Mouse (Mus musculus) c-Kit-positive CD71-positive TER-119-positive erythroid progenitor cells, embryonic 14.5 days (primary cell): ENCODE data around the gene Aig1.

ENCODE experiments used
- DNase-seq: peaks from one replicate; pipeline ENCODE4 v3.0.0-alpha.2; 2013; ENCODE audit warnings: low spot score

Gene Aig1

GRCm38 (mm10) chr10:13849205-13849604 is 19.6 kb downstream of the Aig1 start:
- no peak for DNase-seq

DNA sequence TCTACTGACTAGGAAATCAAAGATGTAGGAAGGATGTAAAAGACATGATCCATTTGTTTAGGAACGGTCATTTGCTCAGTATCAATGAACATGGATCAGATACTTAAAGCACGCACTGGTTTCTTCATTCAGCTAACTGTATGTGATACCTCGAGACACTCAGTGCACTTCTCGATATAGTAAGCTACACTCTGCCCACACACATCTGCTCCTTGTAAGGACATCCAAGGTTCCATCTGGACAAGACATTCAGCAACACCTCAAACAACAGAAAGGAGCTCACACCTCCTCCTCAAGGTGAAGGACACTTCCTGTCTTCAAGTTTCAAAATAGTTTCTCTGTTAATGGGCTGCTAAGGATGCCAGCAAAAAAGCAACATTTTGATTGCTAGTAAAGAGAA is 23.9 kb downstream of the Aig1 start:
- DNase-seq: no peak

GRCm38 (mm10) chr10:13843746-13844145 is 25.0 kb downstream of the Aig1 start:
- no peak for DNase-seq

DNA sequence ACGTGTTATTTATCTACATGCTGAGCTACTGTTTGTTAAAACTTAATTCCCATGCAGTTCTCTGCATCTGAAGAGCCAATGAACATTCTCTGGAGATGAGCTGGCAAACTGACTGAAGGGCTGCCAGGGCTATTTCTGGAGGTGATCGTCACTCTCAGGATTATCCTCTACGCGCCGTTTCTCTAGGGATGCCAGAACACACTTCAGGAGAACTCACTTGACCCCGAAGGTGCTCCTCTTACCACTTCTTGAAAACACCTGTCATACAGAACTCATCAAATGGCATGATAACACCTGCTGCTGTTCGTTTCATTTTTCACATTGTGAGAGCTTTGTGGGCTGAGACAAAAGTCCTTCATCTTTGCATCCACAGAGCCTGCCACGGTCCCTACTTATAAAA is 25.9 kb downstream of the Aig1 start:
- no peak for DNase-seq

- no peak for DNase-seq
Measured at GRCm38 (mm10) chr10:13838511-13839126, 30.2 kb downstream of the Aig1 start.

DNA sequence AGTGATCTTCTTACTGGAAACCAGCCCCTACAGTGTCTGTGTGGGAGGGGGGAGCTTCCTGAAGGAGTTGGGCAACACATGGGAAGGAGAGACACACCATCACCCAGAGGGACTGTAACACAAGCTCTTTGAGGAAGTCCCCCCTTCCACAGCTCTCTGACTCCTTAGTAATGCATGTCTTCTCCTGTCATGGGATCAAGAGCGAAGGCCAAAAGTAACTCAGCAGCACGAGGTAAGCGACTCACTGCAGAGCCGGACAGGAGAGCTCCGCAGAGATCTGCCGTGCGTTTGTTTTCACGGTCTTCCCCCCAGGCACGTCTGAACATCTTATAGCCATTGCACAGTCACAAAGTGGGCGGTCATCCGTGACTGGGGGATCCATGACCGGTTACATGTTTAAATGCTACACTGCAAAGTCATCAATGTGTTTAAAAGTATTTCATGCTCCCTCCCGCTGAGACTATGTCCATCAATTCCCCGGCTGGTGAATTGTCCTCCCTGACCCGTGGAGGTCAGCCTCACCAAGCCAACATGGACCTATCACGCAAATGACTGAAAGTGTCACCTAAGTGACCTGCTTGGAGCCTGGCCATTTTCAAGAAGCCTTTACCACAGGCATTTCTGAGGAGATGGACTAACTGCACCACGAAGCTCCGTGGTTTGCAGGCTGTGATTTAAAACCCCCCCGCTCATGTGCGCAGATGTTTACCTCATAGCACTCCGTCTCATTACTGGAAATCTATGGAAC is 30.9 kb downstream of the Aig1 start:
- DNase-seq: no peak

DNA sequence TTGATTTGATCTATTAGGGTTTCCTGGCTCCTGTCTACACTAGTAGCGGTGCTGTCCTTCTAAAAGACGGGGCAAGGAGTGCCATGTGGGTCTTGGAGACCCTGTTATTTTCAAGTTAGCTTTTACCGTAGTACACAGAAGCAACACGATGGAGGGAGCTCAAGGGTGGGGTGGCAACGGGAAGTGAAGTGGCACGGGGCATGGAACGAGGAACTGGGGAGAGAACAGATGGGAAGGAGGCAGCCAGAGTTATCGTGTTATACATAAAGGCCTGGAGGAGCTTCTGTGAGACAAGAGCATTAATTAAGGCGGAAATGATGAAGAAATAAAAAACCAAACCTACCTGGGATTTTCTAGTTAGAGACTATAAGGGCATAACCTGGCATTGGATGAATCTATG is 31.8 kb downstream of the Aig1 start:
- no peak for DNase-seq

DNA sequence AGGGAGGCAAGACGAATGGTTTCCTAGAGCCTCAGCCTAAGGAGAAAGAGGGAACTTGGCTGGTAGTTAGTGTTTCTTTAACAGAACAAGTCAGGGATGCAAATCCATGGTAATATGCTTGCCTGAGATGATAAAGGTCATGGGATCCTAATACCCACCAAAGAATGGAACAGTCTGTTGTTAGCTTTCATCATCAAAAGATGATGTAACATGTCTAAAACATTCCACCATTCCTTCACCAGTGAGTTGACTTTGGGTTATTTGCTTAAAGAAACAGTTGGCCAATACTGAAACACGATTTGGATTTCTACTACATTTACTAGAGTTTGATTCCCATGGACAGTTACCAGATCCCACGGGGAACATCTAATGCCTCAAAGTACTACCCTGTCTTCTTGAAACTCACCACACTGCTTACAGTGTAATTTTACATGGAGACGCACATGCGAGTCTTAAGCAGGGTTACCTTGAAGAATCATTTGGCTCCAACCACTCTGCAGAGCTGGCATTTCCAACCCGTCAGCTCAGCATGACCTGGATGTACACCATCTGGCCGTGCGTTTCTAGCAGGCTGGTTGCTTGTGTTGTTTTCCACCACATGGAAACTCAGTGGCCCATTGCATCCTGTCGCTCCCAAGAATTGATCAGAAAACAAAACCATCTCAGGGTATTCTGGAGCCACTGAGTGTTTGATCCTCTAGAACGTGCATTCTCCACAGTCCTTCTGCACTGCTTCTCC is 32.9 kb downstream of the Aig1 start:
- no peak for DNase-seq

GRCm38 (mm10) chr10:13834056-13834455 is 34.7 kb downstream of the Aig1 start:
- DNase-seq: no peak

DNA sequence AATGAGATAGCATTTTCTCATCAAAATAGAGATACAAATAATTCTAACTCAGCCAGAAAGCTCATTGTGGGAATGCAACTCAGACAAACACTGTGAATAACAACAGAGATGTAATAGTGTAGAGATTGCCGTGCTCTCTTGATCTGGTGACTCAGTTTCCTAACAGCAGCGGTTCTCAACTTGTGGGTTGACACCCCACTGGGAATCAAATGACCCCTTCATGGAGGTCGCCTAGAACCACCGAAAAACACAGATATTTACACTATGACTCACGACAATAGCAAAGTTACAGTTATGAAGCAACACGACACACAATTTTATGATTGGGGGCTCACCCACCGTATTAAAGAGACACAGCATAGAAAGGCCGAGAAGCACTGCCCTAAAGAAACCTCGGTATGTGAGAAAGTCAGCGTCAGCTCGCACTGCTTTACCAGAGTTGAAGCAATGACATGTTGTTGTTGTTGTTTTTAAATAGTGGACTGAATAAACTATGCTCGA is 35.7 kb downstream of the Aig1 start:
- DNase-seq: no peak

DNA sequence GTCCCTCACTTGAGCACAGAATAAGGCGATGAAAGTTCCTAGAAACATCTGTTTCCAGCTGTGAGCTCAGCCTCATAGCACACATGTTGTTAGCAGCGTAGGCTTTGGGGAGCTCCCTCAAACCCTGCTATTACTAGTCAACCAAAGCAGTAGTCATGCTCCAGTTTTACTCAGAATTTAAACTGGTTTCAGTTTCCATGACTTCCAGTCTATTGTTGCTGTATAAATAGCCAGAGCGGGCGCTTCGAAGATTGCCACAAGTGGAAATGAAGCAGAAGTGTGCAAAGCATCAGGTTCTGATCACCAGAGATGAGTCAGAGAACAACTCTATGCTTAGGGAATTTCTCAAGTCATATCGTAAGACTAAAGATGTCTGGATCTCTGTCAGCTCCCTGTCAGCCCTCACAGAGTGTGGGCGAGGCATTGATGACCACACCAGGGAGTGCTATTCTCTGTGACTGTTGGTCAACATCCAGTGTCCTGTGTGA is 36.2 kb downstream of the Aig1 start:
- DNase-seq: no peak

- no peak for DNase-seq
Measured at GRCm38 (mm10) chr10:13827150-13827549, 41.6 kb downstream of the Aig1 start.

DNA sequence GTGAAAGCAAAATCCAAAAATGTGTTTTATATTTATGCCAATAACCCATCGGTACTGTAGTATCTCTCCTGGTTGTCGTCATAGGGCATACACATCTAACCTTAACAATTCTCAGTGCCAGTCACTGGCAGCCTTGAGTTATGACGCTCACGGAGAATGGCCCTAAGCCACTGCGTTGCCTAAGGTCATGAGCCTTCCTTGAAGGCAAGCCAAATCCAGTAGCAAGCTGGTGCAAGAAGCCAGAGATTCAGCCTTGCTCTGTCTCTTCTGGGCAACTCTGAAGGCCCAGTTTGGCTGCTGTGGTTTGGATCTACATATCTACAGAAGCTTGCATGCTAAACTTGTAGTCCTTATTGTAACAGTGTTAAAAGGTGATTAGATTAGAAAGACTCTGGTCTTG is 55.2 kb downstream of the Aig1 start:
- DNase-seq: no peak

DNA sequence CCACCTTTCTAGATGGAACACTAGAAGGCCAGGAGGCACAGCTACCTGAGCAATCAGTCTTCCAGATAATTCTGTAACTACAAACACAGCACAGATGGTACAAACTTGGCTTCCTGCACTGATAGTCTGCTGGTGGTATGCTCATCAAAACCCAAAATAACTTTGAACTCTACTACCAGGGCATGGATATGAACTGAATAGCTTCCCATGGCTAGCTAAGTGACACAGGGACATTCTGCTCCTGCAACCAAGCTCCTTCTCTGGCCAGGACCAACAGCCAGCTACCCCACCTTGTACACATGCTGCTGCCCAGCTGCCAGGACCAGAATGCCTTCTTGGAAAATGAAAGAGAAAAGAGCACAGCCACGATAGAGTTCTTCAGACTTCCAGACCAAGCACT is 60.5 kb downstream of the Aig1 start:
- no peak for DNase-seq

GRCm38 (mm10) chr10:13806806-13807205 is 62.0 kb downstream of the Aig1 start:
- no peak for DNase-seq

- DNase-seq: no peak
Measured at GRCm38 (mm10) chr10:13801296-13801695, 67.5 kb downstream of the Aig1 start.

- no peak for DNase-seq
Measured at GRCm38 (mm10) chr10:13793458-13793857, 75.3 kb downstream of the Aig1 start.

DNA sequence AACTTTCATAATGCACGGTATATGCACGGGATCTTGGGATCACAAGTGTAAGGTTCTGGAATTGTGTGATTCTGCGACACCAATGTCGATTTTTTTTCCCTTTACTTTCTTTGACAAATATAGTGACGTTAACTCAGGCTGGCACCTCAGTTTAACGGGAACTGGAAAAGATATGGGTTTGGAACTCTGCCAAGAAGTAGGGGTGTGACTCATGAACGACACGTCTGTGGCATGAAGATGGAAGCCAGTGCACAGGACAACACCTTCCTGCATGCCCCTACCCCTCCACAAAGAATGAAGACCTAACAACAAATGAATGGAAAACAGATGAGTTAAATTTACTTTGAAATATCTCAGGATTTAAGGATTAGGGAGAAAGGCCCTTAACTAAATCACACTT is 76.0 kb downstream of the Aig1 start:
- DNase-seq: peak; percentile 7

GRCm38 (mm10) chr10:13789604-13790003 is 79.2 kb downstream of the Aig1 start:
- no peak for DNase-seq

DNA sequence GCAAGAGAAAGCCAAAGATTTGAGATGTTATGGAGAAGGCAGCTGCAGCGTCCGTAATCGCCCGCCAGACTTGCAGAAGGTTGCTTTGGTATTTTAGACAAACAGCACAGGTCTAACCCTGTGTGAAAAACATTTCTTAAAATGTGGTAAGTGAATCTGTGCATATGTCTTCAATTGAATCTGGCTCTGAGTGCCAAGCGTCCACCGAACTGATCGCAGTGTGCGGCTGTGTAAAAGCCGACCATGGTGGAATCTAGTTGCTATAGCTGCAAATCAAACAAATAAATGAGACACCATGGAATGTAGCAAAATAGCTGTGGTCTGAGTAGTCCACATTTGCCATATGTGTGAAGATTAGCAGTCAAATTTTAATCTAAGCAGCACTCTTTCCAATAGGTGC is 80.7 kb downstream of the Aig1 start:
- DNase-seq: no peak

GRCm38 (mm10) chr10:13782774-13783173 is 86.0 kb downstream of the Aig1 start:
- DNase-seq: no peak

DNA sequence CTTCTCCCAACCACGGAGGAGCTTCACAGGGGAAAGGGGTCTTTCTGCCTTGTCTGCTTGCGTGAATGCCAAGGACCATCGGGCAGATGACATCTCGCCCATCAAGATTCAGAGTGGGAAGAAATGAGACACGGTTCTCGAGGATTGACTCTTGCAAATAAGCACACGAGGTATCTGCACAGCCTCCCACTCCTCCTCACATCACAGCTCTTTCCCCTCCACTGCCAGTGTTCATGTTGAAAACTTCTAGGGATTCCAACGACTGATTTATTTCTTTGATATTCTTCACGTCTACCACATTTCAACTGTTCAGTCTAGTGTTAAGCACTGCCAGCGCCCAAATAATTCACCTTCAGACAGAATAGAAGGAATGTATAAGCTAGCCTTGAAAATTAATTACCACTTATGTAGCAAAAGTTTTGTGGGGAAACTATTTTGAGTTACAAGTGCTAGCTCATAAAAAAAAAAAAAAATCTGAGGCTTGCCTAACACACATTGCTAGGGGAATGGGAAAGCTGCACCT is 86.5 kb downstream of the Aig1 start:
- no peak for DNase-seq

GRCm38 (mm10) chr10:13776014-13776413 is 92.8 kb downstream of the Aig1 start:
- no peak for DNase-seq
